Mouse (Mus musculus) forebrain, embryonic 12.5 days (tissue): ENCODE data around the gene Aim2. TPM values are rescaled to one million over a fixed set of nuclear protein-coding genes. Genes with fewer than 3 reads are reported as not detected.
"Not testable (repeated sequence)": the region's sequence is repeated elsewhere in the genome, so short reads cannot be mapped to it uniquely, and the experiment has no call there.

Source experiments
- ATAC-seq: fragments of 200-750 bp; cut with Nextera tagmentation; 2 replicates; pipeline ENCODE4 v1.8.0; 2017; ENCODE audit warnings: moderate TSS enrichment; ENCODE audit not compliant: low FRiP score
- H3K27ac ChIP-seq: fragments of 300-500 bp; sonication (generic); 2 replicates; pipeline ENCODE4 v1.5.1; 2016; ENCODE audit warnings: mild to moderate bottlenecking
- H3K27me3 ChIP-seq: fragments of 300-500 bp; sonication (generic); 2 replicates; pipeline ENCODE4 v1.6.1; 2016; ENCODE audit warnings: mild to moderate bottlenecking
- H3K36me3 ChIP-seq: fragments of 300-500 bp; sonication (generic); replicated peaks from 2 replicates; pipeline ENCODE4 v1.6.1; 2016; ENCODE audit warnings: mild to moderate bottlenecking
- H3K4me1 ChIP-seq: fragments of 300-500 bp; sonication (generic); 2 replicates; pipeline ENCODE4 v1.6.1; 2016
- H3K4me2 ChIP-seq: fragments of 300-500 bp; sonication (generic); 2 replicates; pipeline ENCODE4 v1.6.1; 2016; ENCODE audit warnings: mild to moderate bottlenecking, moderate library complexity
- H3K4me3 ChIP-seq: fragments of 300-500 bp; sonication (generic); replicated peaks from 2 replicates; pipeline ENCODE4 v1.5.1; 2016; ENCODE audit warnings: mild to moderate bottlenecking
- H3K9ac ChIP-seq: fragments of 300-500 bp; sonication (generic); 2 replicates; pipeline ENCODE4 v1.6.1; 2016; ENCODE audit warnings: mild to moderate bottlenecking
- H3K9me3 ChIP-seq: fragments of 300-500 bp; sonication (generic); 2 replicates; pipeline ENCODE4 v1.6.1; 2016
- WGBS: fragments of 180-500 bp; shearing (Covaris S2); methylation state at CpG from one replicate; pipeline ENCODE4 v1.1.7; 2016; 5-methylcytosine and 5-hydroxymethylcytosine counted together
- polyA plus RNA-seq: library from polyadenylated mRNA; unstranded; fragments of >200 nt; fragmentation: Nextera tagmentation; extraction: Ambion mirVana; gene quantifications from 2 replicates; pipeline ENCODE4 v1.2.1, GENCODE M21; 2016

The Aim2 gene
- polyA plus RNA-seq, 1 experiment from 2014 or later = 7.5 TPM

DNA sequence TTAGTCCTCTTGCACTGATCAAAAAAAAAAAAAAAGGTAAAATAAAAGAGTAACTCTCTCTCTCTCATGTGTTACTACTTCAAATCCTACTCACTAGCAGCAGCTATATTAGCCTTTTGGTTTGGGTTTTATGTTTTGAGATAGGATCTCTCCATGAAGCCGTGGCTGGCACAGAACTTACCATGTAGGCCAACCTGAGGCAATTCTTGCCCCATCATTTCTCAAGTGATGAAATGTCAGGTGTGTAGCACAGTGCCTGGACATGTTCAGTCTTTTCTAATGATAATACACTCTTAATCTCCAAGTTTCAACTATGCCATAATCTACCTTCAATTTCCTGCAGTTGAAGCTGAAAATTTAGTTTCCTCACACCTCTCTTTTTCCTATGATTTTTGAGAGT, 92.4 kb downstream of the Aim2 start:
- Histone ChIP-seq H3K27me3 (no peaks in the 10 kb centered on the region), H3K36me3 (0 out of 2 replicates have a peak, but pooled peaks cover 3% of the 10 kb centered on the region), H3K27ac (no peak overlapping the region), H3K4me1 (no peaks in the 10 kb centered on the region), H3K4me3 (no peak overlapping the region), H3K9ac (no peak overlapping the region), H3K4me2 (no peak overlapping the region), H3K9me3 (no peaks in the 10 kb centered on the region)
- no peak for ATAC-seq
- 82% methylated on average over 1 of the region's 1 CpGs for WGBS

DNA sequence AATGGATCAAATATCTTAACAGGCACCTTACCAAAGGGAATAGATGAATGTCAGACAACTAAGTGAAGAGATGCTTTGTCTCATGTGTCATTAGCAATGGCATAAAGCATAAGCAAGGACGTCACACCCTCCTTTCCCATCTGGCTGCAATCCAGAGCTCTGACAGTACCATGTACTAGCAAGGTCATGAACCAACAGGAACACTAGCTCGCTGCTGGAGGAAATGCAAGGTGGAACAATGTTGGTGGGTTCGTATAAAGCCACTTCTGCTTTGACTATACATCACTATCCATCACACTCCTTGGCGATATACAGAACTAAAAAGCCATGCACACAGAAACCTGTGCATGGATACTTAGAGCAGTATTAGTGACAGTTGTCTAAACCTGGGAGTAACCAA, 96.4 kb downstream of the Aim2 start:
- Histone ChIP-seq H3K4me1 (no peaks in the 10 kb centered on the region), H3K27me3 (no peaks in the 10 kb centered on the region), H3K9me3 (no peaks in the 10 kb centered on the region), H3K4me3 (no peak overlapping the region), H3K4me2 (no peak overlapping the region), H3K9ac (no peak overlapping the region), H3K36me3 (0 out of 2 replicates have a peak, but pooled peaks cover 3% of the 10 kb centered on the region), H3K27ac (no peak overlapping the region)
- WGBS = 83% methylated on average over 4 of the region's 4 CpGs
- ATAC-seq = no peak

- no peaks in the 10 kb centered on the region for H3K27me3 ChIP-seq
- no peaks in the 10 kb centered on the region for H3K4me1 ChIP-seq
- 91% methylated on average over 4 of the region's 4 CpGs for WGBS
- H3K4me2 ChIP-seq = no peak overlapping the region
- no peaks in the 10 kb centered on the region for H3K9me3 ChIP-seq
- no peak for ATAC-seq
- H3K9ac ChIP-seq = no peak overlapping the region
- H3K36me3 ChIP-seq = 0 out of 2 replicates have a peak, but pooled peaks cover 3% of the 10 kb centered on the region
- no peak overlapping the region for H3K4me3 ChIP-seq
- H3K27ac ChIP-seq = no peak overlapping the region
Observed at GRCm38 (mm10) chr1:173450621-173451020, 99.9 kb downstream of the Aim2 start.

GRCm38 (mm10) chr1:173451665-173452064, 101.0 kb downstream of the Aim2 start:
- WGBS = 93% methylated on average over 5 of the region's 5 CpGs
- ATAC-seq = no peak
- Histone ChIP-seq H3K27me3 (no peaks in the 10 kb centered on the region), H3K9ac (no peak overlapping the region), H3K4me1 (no peaks in the 10 kb centered on the region), H3K4me2 (no peak overlapping the region), H3K9me3 (no peaks in the 10 kb centered on the region), H3K4me3 (no peak overlapping the region), H3K27ac (no peak overlapping the region), H3K36me3 (0 out of 2 replicates have a peak, but pooled peaks cover 3% of the 10 kb centered on the region)

DNA sequence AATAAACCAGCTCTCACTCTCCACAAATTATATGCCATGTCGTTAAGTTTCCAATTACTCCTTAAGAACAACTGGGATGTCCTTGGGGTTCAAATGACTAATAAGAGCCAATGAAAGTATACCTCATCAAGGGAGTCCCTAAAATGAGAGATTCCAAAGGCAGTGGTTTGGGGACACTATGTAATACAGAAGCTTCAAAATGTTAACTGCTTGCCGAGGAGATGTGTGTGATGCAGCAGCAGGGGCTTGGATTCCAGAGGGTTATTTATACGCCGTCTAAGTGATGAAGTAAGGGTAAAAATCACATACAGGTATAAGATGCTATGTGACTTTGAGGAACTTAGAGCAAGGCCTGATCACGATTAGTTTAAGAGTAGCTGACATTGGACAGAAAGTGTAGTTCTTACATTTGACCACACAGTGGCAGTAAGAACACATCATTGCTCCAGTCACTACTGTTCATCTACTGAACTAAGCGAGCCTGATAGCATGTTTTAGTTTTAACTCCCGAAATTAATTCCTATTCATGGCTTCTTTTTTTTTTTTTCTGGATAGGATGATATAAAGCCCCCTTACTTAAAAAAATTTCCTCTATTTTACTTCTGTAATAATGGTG, 105.6 kb downstream of the Aim2 start:
- no peak overlapping the region for H3K4me2 ChIP-seq

GRCm38 (mm10) chr1:173456761-173457160, 106.1 kb downstream of the Aim2 start:
- H3K27me3 ChIP-seq = no peaks in the 10 kb centered on the region
- no peaks in the 10 kb centered on the region for H3K4me1 ChIP-seq
- 92% methylated on average over 5 of the region's 5 CpGs for WGBS
- H3K4me2 ChIP-seq = no peak overlapping the region
- H3K27ac ChIP-seq = no peak overlapping the region
- no peak overlapping the region for H3K9ac ChIP-seq
- H3K36me3 ChIP-seq = 0 out of 2 replicates have a peak, but pooled peaks cover 3% of the 10 kb centered on the region
- H3K9me3 ChIP-seq = no peaks in the 10 kb centered on the region
- no peak for ATAC-seq
- no peak overlapping the region for H3K4me3 ChIP-seq

More for the DNA sequence above, 105.6 kb downstream of the Aim2 start:
- Histone ChIP-seq H3K9ac (no peak overlapping the region), H3K27ac (no peak overlapping the region), H3K27me3 (no peaks in the 10 kb centered on the region), H3K4me3 (no peak overlapping the region), H3K36me3 (0 out of 2 replicates have a peak, but pooled peaks cover 3% of the 10 kb centered on the region), H3K9me3 (no peaks in the 10 kb centered on the region), H3K4me1 (no peaks in the 10 kb centered on the region)
- ATAC-seq = peak; percentile 73; the same call in 1 of the 2 replicates
- WGBS = 52% methylated on average over 7 of the region's 7 CpGs

GRCm38 (mm10) chr1:173480399-173481181, 129.9 kb downstream of the Aim2 start:
- not testable (repeated sequence) for ATAC-seq, H3K4me1 ChIP-seq
- 94% methylated on average over 5 of the region's 5 CpGs for WGBS

GRCm38 (mm10) chr1:173481182-173481574, 130.5 kb downstream of the Aim2 start:
- H3K4me3 ChIP-seq, ATAC-seq, H3K36me3 ChIP-seq, H3K4me2 ChIP-seq, H3K9me3 ChIP-seq, H3K27ac ChIP-seq, H3K9ac ChIP-seq, H3K27me3 ChIP-seq, H3K4me1 ChIP-seq: not testable (repeated sequence)
- WGBS = 88% methylated on average over 3 of the region's 3 CpGs

More at GRCm38 (mm10) chr1:173480399-173481181, 129.9 kb downstream of the Aim2 start:
- H3K27ac ChIP-seq, H3K27me3 ChIP-seq, H3K9me3 ChIP-seq, H3K4me3 ChIP-seq, H3K4me2 ChIP-seq, H3K9ac ChIP-seq, H3K36me3 ChIP-seq: not testable (repeated sequence)

- H3K9ac ChIP-seq, H3K4me2 ChIP-seq, H3K27ac ChIP-seq, H3K4me3 ChIP-seq, H3K27me3 ChIP-seq, H3K36me3 ChIP-seq, H3K4me1 ChIP-seq, H3K9me3 ChIP-seq, ATAC-seq: not testable (repeated sequence)
- WGBS = 76% methylated on average over 3 of the region's 3 CpGs
Observed at GRCm38 (mm10) chr1:173490812-173491480, 140.3 kb downstream of the Aim2 start, which contains the start of gene Ifi206. TSS of gene Ifi206 (minus strand) at chr1:173491041.

DNA sequence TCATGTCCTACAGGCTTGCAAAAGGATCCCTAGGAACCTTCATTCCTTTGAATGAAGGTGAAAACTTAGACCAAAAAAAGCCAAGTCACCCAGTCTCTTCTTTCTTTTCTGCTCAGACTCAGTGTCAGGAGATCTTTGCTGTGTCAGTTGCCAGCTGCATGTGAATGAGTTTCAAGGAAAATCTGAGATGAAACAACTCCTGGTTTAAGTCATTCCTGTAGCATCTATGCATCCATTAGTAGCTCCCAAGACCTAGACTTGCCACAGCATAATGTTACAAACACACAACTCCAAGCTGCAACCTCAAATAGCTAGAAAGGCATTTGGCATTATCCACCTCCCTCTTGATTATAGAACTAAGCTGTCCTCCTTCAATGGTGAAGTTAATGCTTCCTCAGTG, 140.8 kb downstream of the Aim2 start:
- not testable (repeated sequence) for H3K4me3 ChIP-seq, H3K9me3 ChIP-seq, H3K36me3 ChIP-seq, H3K27me3 ChIP-seq, H3K27ac ChIP-seq, H3K9ac ChIP-seq, H3K4me1 ChIP-seq, ATAC-seq, H3K4me2 ChIP-seq

DNA sequence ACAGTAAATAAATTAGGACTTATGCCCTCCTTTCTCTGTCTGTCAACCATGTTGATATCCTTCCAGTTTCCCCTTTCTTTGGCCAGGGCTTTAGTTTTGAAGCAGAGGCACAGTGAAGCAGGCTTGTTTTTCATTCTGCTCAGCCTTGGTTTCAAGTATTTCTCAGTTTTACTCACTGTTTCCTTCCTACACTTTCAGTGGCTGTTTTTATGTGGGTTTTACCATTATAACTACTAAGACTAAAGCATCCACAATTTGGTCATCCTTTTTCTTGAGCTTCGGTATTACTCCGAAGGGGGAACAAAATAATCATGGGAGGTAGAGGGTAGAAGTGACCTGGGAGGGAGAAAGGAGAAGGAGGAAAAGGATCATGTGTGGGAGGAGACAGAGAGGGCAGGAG, 159.9 kb downstream of the Aim2 start:
- not testable (repeated sequence) for H3K9me3 ChIP-seq, H3K27ac ChIP-seq, H3K4me1 ChIP-seq, H3K4me3 ChIP-seq, H3K4me2 ChIP-seq, H3K36me3 ChIP-seq, H3K9ac ChIP-seq, H3K27me3 ChIP-seq, ATAC-seq
- 91% methylated on average over 2 of the region's 2 CpGs for WGBS
